In genomic region chr5:134352527-134353001, GRCm38 (mm10) we compare ENCODE assay signal across 10 mouse cellular contexts. TPM values are rescaled to one million over a fixed set of nuclear protein-coding genes. Genes with fewer than 3 reads are reported as not detected.
A peak's percentile ranks its signal among the peaks of the same experiment; 100 is the strongest.
DNase-seq lines count a peak whose midpoint lies in the region; ATAC-seq and TF ChIP-seq lines count a peak whose summit lies in the region.
"Had no signal": no experiment of that assay in that cellular context is flagged by ENCODE, and none has a peak within 500 bp of the region (broad histone marks: within the 10 kb centered on the region; RNA-seq: fewer than 3 reads in every experiment).

No protein-coding gene starts in this region.

- H3K9ac ChIP-seq in embryonic facial prominence, embryonic 12.5 days = no peak overlapping the region; the same call in 1 of the 2 replicates
- H3K9ac ChIP-seq in lung, embryonic 14.5 days = peak overlapping the region; percentile 18; the same call in 1 of the 2 replicates

- no peak for ATAC-seq in embryonic facial prominence, embryonic 12.5 days (ENCODE audit: insufficient number of reproducible peaks, insufficient read depth, low FRiP score, low TSS enrichment)
- peak; percentile 32; the same call in 1 of the 2 replicates for ATAC-seq in lung, embryonic 14.5 days (ENCODE audit: insufficient read depth)

- H3K27ac ChIP-seq in embryonic facial prominence, embryonic 12.5 days = 0 out of 2 replicates have a peak overlapping the region, but pooled peaks have one; percentile 37
- no peak overlapping the region for H3K27ac ChIP-seq in embryonic facial prominence, embryonic 10.5 days (replicated peaks)
- no peak overlapping the region for H3K27ac ChIP-seq in lung, embryonic 14.5 days (ENCODE audit: low read depth)

- no peak overlapping the region for H3K4me2 ChIP-seq in embryonic facial prominence, embryonic 12.5 days (replicated peaks)
- no peak overlapping the region for H3K4me2 ChIP-seq in lung, embryonic 14.5 days

- H3K4me3 ChIP-seq in embryonic facial prominence, embryonic 12.5 days = no peak overlapping the region
- H3K4me3 ChIP-seq in embryonic facial prominence, embryonic 10.5 days = no peak overlapping the region
- H3K4me3 ChIP-seq in lung, embryonic 14.5 days (ENCODE audit: low read depth, low read length) = no peak overlapping the region

- DNase-seq in embryonic facial prominence, embryonic 10.5 days (ENCODE audit: low spot score) = no peak
- DNase-seq in lung, embryonic 14.5 days = peak; percentile 18
- DNase-seq in lung, postnatal 25 days (ENCODE audit: low spot score) = no peak
- DNase-seq in heart, postnatal 4 days = peak; percentile 27
- DNase-seq in yolk sac, embryonic 10.5 days (ENCODE audit: low spot score) = peak; percentile 53
- no peak for DNase-seq in adrenal gland, adult 18-20 months (ENCODE audit: low spot score in 2 of 2)
- no peak for DNase-seq in ovary, postnatal 14 days (ENCODE audit: low spot score)
- DNase-seq: B cell, adult 2 months; cerebellum, adult 11 months had no signal

- H3K9me3 ChIP-seq in embryonic facial prominence, embryonic 12.5 days = no peaks in the 10 kb centered on the region
- no peaks in the 10 kb centered on the region for H3K9me3 ChIP-seq in embryonic facial prominence, embryonic 10.5 days
- H3K9me3 ChIP-seq in lung, embryonic 14.5 days (ENCODE audit: low read depth, low read length) = no peaks in the 10 kb centered on the region

- peaks cover 5% of the 10 kb centered on the region for H3K4me1 ChIP-seq in embryonic facial prominence, embryonic 12.5 days
- peaks cover 17% of the 10 kb centered on the region for H3K4me1 ChIP-seq in embryonic facial prominence, embryonic 10.5 days
- H3K4me1 ChIP-seq in lung, embryonic 14.5 days (ENCODE audit: insufficient read depth) = peaks cover 5% of the 10 kb centered on the region; the same call in 1 of the 2 replicates

- TF ChIP-seq CTCF in lung, embryonic 14.5 days (IDR thresholded peaks at IDR 0.05; ENCODE audit: low read depth) = no peak

- peaks cover 14% of the 10 kb centered on the region for H3K36me3 ChIP-seq in embryonic facial prominence, embryonic 12.5 days
- H3K36me3 ChIP-seq in embryonic facial prominence, embryonic 10.5 days (replicated peaks) = peaks cover 18% of the 10 kb centered on the region
- H3K36me3 ChIP-seq in lung, embryonic 14.5 days (ENCODE audit: insufficient read depth) = peaks cover 6% of the 10 kb centered on the region; the same call in 1 of the 2 replicates

- WGBS in embryonic facial prominence, embryonic 12.5 days = 72% methylated on average over 3 of the region's 3 CpGs
- WGBS in embryonic facial prominence, embryonic 10.5 days = 88% methylated on average over 3 of the region's 3 CpGs
- 60% methylated on average over 3 of the region's 3 CpGs for WGBS in lung, embryonic 14.5 days

- H3K27me3 ChIP-seq in embryonic facial prominence, embryonic 12.5 days = no peaks in the 10 kb centered on the region
- no peaks in the 10 kb centered on the region for H3K27me3 ChIP-seq in embryonic facial prominence, embryonic 10.5 days (replicated peaks; ENCODE audit: low read depth, poor library complexity, severe bottlenecking)
- no peaks in the 10 kb centered on the region for H3K27me3 ChIP-seq in lung, embryonic 14.5 days (ENCODE audit: insufficient read depth, low read length)

RNA-seq across cellular contexts. Expression of gene Gtf2i, which starts 38.0 kb away (rescaled TPM):
- 227 and 232 TPM in 2 replicates for polyA plus RNA-seq in embryonic facial prominence, embryonic 12.5 days (2016; fragmentation: Nextera tagmentation; extraction: Ambion mirVana)
- polyA plus RNA-seq in embryonic facial prominence, embryonic 10.5 days (2016; fragmentation: Nextera tagmentation; extraction: Ambion mirVana) = 200 and 207 TPM in 2 replicates
- 183 and 185 TPM in 2 replicates for polyA plus RNA-seq in lung, embryonic 14.5 days (2014; fragmentation: Nextera tagmentation; extraction: Ambion mirVana)
- total RNA-seq in heart, postnatal 4 days (2021) = 100 to 1,000 TPM; 198 to 199 TPM
- total RNA-seq in adrenal gland, adult 18-20 months (2021) = 100 to 1,000 TPM; 170 to 215 TPM

Comparison
In these comparisons a context has a peak if more than half of its experiments do, and no peak if none do; other contexts are left out.
1. DNase-seq: peak in lung, embryonic 14.5 days (single experiment), heart, postnatal 4 days (single experiment) and yolk sac, embryonic 10.5 days (single experiment); none in embryonic facial prominence, embryonic 10.5 days (single experiment), lung, postnatal 25 days (single experiment), adrenal gland, adult 18-20 months (0 of 2) and ovary, postnatal 14 days (single experiment).